Mouse (Mus musculus) central nervous system, embryonic 11.5 days (tissue): ENCODE results near the gene Fth1. TPM values are rescaled to one million over a fixed set of nuclear protein-coding genes. Genes with fewer than 3 reads are reported as not detected.

Experiments used
- polyA plus RNA-seq: library from polyadenylated mRNA; depleted of rRNA; stranded (reverse); fragments of >200 nt; gene quantifications from 2 replicates; pipeline ENCODE4 v1.2.3, GENCODE M21; 2012; rRNA removed

Gene Fth1
- 799 and 1,094 TPM in 2 replicates for polyA plus RNA-seq

DNA sequence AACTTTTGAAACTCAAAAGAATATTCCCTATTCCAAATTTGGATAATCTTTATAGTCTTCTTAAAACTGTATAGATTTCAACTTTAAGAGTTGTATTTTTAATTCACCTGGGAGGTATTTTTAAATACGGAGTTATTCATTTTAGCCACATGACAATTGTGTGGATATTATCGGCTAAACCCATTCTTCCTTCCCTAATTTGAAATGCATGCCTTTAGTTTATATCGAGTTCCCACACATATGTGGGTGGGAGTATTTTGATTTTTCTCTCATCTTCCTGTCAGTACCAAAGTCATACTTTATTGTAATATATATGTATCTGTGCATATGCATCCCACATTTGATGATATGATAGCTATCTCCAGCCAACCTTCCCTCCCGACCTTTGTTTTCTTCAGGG lies at the start of gene Fth1:
Gene Fth1 (plus strand): TSS at position 341 of the 400 bp plus-strand sequence.

DNA sequence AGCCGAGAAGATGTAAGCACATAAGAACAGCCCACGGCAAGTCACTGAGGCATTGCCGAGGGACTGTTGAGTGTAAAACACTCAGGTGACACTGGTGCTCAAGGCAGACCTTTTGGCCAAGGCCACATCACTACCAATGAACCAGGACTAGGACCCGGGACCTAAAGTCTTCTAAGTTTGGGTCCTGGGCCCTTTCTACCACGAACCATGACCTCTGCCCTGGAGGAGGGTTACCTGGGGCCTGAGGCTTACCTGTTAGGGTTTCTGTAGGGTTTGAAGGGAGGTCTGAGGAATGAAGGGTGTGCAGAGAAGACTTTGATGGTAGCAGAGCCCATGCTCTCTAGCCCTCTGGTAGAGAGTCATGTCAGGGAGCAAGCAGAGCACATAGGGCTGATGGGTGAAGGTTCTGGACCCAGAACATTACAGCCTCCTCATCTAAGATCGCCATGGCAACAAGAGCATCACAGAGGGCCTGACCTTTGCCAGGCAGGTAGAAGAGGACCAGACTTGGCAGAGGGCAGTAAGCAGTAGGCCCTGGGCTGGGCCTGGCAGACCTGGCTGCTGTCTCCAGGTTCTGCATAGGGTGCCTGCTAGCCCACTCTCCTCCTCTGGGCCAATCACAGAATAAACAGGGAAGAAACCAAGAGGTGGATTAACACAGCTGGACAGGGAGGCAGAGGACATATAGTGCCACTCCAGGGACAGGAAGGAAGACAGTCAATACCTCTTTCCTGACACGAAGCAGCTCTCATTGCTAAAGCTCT lies 21.0 kb downstream of the Fth1 start, which contains the start of the genes Best1 and Rab3il1:
Gene Best1 (minus strand): TSS at position 428 of the 764 bp plus-strand sequence.
Gene Rab3il1 (plus strand): TSS at position 464 of the 764 bp plus-strand sequence.

Other genes with a start within 250 kb of the Fth1 start
- gene Scgb2a2, start 133.0 kb upstream of the Fth1 start, polyA plus RNA-seq: not detected in 2 replicates
- gene Incenp, start 81.0 kb upstream of the Fth1 start, polyA plus RNA-seq: 91.4 and 139 TPM in 2 replicates
- 0.52 and 1.3 TPM in 2 replicates for gene Best1, start 21.0 kb downstream of the Fth1 start, polyA plus RNA-seq
- 30.2 and 36.5 TPM in 2 replicates for gene Rab3il1, start 21.1 kb downstream of the Fth1 start, polyA plus RNA-seq
- 8.3 and 14.5 TPM in 2 replicates for gene Fads3, start 61.0 kb downstream of the Fth1 start, polyA plus RNA-seq
- 136 and 152 TPM in 2 replicates for gene Fads2, start 121.1 kb downstream of the Fth1 start, polyA plus RNA-seq
- 84.5 and 118 TPM in 2 replicates for gene Fads1, start 202.3 kb downstream of the Fth1 start, polyA plus RNA-seq
- gene Tmem258, start 223.4 kb downstream of the Fth1 start, polyA plus RNA-seq: 40.6 and 157 TPM in 2 replicates
- 71.8 and 99.2 TPM in 2 replicates for gene Fen1, start 223.6 kb downstream of the Fth1 start, polyA plus RNA-seq